Mouse (Mus musculus): ENCODE data around the gene Clmp. TPM values are rescaled to one million over a fixed set of nuclear protein-coding genes. Genes with fewer than 3 reads are reported as not detected.
A peak's percentile ranks its signal among the peaks of the same experiment; 100 is the strongest.
"Not testable (repeated sequence)": the region's sequence is repeated elsewhere in the genome, so short reads cannot be mapped to it uniquely, and the experiment has no call there.

The Clmp gene
- polyA plus RNA-seq, 1 experiment = 2.0 TPM

GRCm38 (mm10) chr9:40783641-40784373 is 98.0 kb downstream of the Clmp start:
- Histone ChIP-seq H3K4me1 (ENCODE audit: control insufficient read depth, insufficient read depth, low read length) (peaks cover 53% of the 10 kb centered on the region), H3K4me3 (ENCODE audit: insufficient read depth, low read length) (peak overlapping the region; percentile 24), H3K27ac (ENCODE audit: insufficient read depth, low read depth, low read length) (peak overlapping the region; percentile 98)
- TF ChIP-seq POLR2A (IDR thresholded peaks at IDR 0.05; ENCODE audit: borderline replicate concordance, low read depth, low read length) (no peak), CTCF (IDR thresholded peaks at IDR 0.05; ENCODE audit: low read depth, low read length) (no peak)

GRCm38 (mm10) chr9:40784374-40784967 is 98.7 kb downstream of the Clmp start:
- H3K27ac ChIP-seq (ENCODE audit: insufficient read depth, low read depth, low read length) = peak overlapping the region; percentile 59
- TF ChIP-seq CTCF (IDR thresholded peaks at IDR 0.05; ENCODE audit: low read depth, low read length) (no peak), POLR2A (IDR thresholded peaks at IDR 0.05; ENCODE audit: borderline replicate concordance, low read depth, low read length) (no peak)
- peak overlapping the region; percentile 24 for H3K4me3 ChIP-seq (ENCODE audit: insufficient read depth, low read length)
- peaks cover 53% of the 10 kb centered on the region for H3K4me1 ChIP-seq (ENCODE audit: control insufficient read depth, insufficient read depth, low read length)

- H3K4me3 ChIP-seq (ENCODE audit: insufficient read depth, low read length) = no peak overlapping the region
- 0 out of 2 replicates have a peak overlapping the region, but pooled peaks have one; percentile 3 for H3K27ac ChIP-seq (ENCODE audit: insufficient read depth, low read depth, low read length)
- no peak for TF ChIP-seq POLR2A (IDR thresholded peaks at IDR 0.05; ENCODE audit: borderline replicate concordance, low read depth, low read length)
- no peak for TF ChIP-seq CTCF (IDR thresholded peaks at IDR 0.05; ENCODE audit: low read depth, low read length)
- peaks cover 45% of the 10 kb centered on the region for H3K4me1 ChIP-seq (ENCODE audit: control insufficient read depth, insufficient read depth, low read length)
Measured at GRCm38 (mm10) chr9:40785452-40785851, 99.7 kb downstream of the Clmp start.

GRCm38 (mm10) chr9:40786820-40787219 is 101.1 kb downstream of the Clmp start:
- H3K4me3 ChIP-seq (ENCODE audit: insufficient read depth, low read length) = not testable (repeated sequence)
- Histone ChIP-seq H3K27ac (ENCODE audit: insufficient read depth, low read depth, low read length) (peak overlapping the region; percentile 56), H3K4me1 (ENCODE audit: control insufficient read depth, insufficient read depth, low read length) (peaks cover 35% of the 10 kb centered on the region)

GRCm38 (mm10) chr9:40791864-40792633 is 106.3 kb downstream of the Clmp start:
- no peak overlapping the region for H3K4me3 ChIP-seq (ENCODE audit: insufficient read depth, low read length)

GRCm38 (mm10) chr9:40793581-40793980 is 107.8 kb downstream of the Clmp start:
- Histone ChIP-seq H3K27ac (ENCODE audit: insufficient read depth, low read depth, low read length) (no peak overlapping the region), H3K4me1 (ENCODE audit: control insufficient read depth, insufficient read depth, low read length) (peaks cover 15% of the 10 kb centered on the region), H3K4me3 (ENCODE audit: insufficient read depth, low read length) (no peak overlapping the region)
- TF ChIP-seq CTCF (IDR thresholded peaks at IDR 0.05; ENCODE audit: low read depth, low read length) = no peak
- TF ChIP-seq POLR2A (IDR thresholded peaks at IDR 0.05; ENCODE audit: borderline replicate concordance, low read depth, low read length) = no peak

More at GRCm38 (mm10) chr9:40791864-40792633, 106.3 kb downstream of the Clmp start:
- TF ChIP-seq POLR2A (IDR thresholded peaks at IDR 0.05; ENCODE audit: borderline replicate concordance, low read depth, low read length) (no peak), CTCF (IDR thresholded peaks at IDR 0.05; ENCODE audit: low read depth, low read length) (no peak)
- Histone ChIP-seq H3K27ac (ENCODE audit: insufficient read depth, low read depth, low read length) (no peak overlapping the region), H3K4me1 (ENCODE audit: control insufficient read depth, insufficient read depth, low read length) (peaks cover 5% of the 10 kb centered on the region)

GRCm38 (mm10) chr9:40794251-40794650 is 108.5 kb downstream of the Clmp start:
- peaks cover 22% of the 10 kb centered on the region for H3K4me1 ChIP-seq (ENCODE audit: control insufficient read depth, insufficient read depth, low read length)
- no peak overlapping the region for H3K27ac ChIP-seq (ENCODE audit: insufficient read depth, low read depth, low read length)
- H3K4me3 ChIP-seq (ENCODE audit: insufficient read depth, low read length) = no peak overlapping the region
- no peak for TF ChIP-seq POLR2A (IDR thresholded peaks at IDR 0.05; ENCODE audit: borderline replicate concordance, low read depth, low read length)
- TF ChIP-seq CTCF (IDR thresholded peaks at IDR 0.05; ENCODE audit: low read depth, low read length) = no peak

GRCm38 (mm10) chr9:40794926-40795325 is 109.2 kb downstream of the Clmp start:
- Histone ChIP-seq H3K4me1 (ENCODE audit: control insufficient read depth, insufficient read depth, low read length) (peaks cover 22% of the 10 kb centered on the region), H3K4me3 (ENCODE audit: insufficient read depth, low read length) (no peak overlapping the region), H3K27ac (ENCODE audit: insufficient read depth, low read depth, low read length) (no peak overlapping the region)
- no peak for TF ChIP-seq CTCF (IDR thresholded peaks at IDR 0.05; ENCODE audit: low read depth, low read length)
- no peak for TF ChIP-seq POLR2A (IDR thresholded peaks at IDR 0.05; ENCODE audit: borderline replicate concordance, low read depth, low read length)

- Histone ChIP-seq H3K4me1 (ENCODE audit: control insufficient read depth, insufficient read depth, low read length) (peaks cover 22% of the 10 kb centered on the region), H3K27ac (ENCODE audit: insufficient read depth, low read depth, low read length) (no peak overlapping the region), H3K4me3 (ENCODE audit: insufficient read depth, low read length) (no peak overlapping the region)
- TF ChIP-seq CTCF (IDR thresholded peaks at IDR 0.05; ENCODE audit: low read depth, low read length) = no peak
Measured at GRCm38 (mm10) chr9:40795562-40795961, 109.8 kb downstream of the Clmp start.

GRCm38 (mm10) chr9:40796054-40796453 is 110.3 kb downstream of the Clmp start:
- Histone ChIP-seq H3K27ac (ENCODE audit: insufficient read depth, low read depth, low read length) (no peak overlapping the region), H3K4me1 (ENCODE audit: control insufficient read depth, insufficient read depth, low read length) (peaks cover 22% of the 10 kb centered on the region), H3K4me3 (ENCODE audit: insufficient read depth, low read length) (no peak overlapping the region)
- TF ChIP-seq CTCF (IDR thresholded peaks at IDR 0.05; ENCODE audit: low read depth, low read length) = no peak
- TF ChIP-seq POLR2A (IDR thresholded peaks at IDR 0.05; ENCODE audit: borderline replicate concordance, low read depth, low read length) = no peak

Data from bone marrow macrophage, adult 2 months (primary cell).